Mouse (Mus musculus) E14TG2a.4 (cell line): ENCODE measurements around the gene Pdk2.
"Not testable (repeated sequence)": the region's sequence is repeated elsewhere in the genome, so short reads cannot be mapped to it uniquely, and the experiment has no call there.

Experiments used
- H3K27me3 ChIP-seq: 2 replicates; pipeline ENCODE4 v1.6.1; 2014; ENCODE audit warnings: low read length, control low read depth; ENCODE audit not compliant: insufficient read depth
- H3K36me3 ChIP-seq: 2 replicates; pipeline ENCODE4 v1.6.1; 2014; ENCODE audit warnings: low read length, control low read depth; ENCODE audit not compliant: insufficient read depth
- H3K4me1 ChIP-seq: replicated peaks from 2 replicates; pipeline ENCODE4 v1.6.1; 2014; ENCODE audit warnings: low read depth, low read length, control low read depth
- H3K4me3 ChIP-seq: replicated peaks from 2 replicates; pipeline ENCODE4 v1.5.1; 2014; ENCODE audit warnings: mild to moderate bottlenecking, low read length
- H3K9me3 ChIP-seq: 2 replicates; pipeline ENCODE4 v1.6.1; 2014; ENCODE audit warnings: low read length, control low read depth
- CTCF ChIP-seq: conservative IDR thresholded peaks from 2 replicates; pipeline ENCODE4 v1.5.1; 2014; ENCODE audit warnings: low read length
- NANOG ChIP-seq: IDR thresholded peaks from 2 replicates; pipeline ENCODE4 v1.6.1; 2014; ENCODE audit warnings: borderline replicate concordance, low read length, mixed read lengths
- POU5F1 ChIP-seq: IDR thresholded peaks from 2 replicates; pipeline ENCODE4 v1.6.1; 2014; ENCODE audit warnings: low read length, borderline replicate concordance

Gene Pdk2

DNA sequence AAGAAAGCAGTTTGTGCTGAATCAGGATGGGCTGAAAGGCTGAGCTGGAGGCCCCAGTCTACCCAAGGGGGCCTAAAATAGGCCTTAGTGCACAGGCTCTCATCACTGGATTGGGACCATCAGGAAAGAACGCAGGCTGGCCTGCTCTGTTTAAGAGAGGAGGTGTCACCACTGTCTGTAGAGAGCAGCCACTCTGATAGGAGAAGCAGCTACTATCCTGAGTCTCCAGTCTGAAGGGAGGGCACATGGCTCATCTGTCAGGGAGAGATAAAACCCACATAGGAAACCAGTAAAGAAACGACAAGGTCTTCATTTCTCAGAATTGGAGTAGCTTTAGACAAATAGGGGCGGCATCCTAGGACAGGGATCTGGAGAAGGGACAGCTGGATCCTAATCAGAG is 29.1 kb downstream of the Pdk2 start:
- no peaks in the 10 kb centered on the region for H3K9me3 ChIP-seq
- H3K4me3 ChIP-seq = no peak overlapping the region
- H3K36me3 ChIP-seq = no peaks in the 10 kb centered on the region
- peaks cover 39% of the 10 kb centered on the region for H3K4me1 ChIP-seq
- peaks cover 93% of the 10 kb centered on the region for H3K27me3 ChIP-seq
- TF ChIP-seq CTCF = no peak
- no peak for TF ChIP-seq NANOG
- TF ChIP-seq POU5F1 = no peak

DNA sequence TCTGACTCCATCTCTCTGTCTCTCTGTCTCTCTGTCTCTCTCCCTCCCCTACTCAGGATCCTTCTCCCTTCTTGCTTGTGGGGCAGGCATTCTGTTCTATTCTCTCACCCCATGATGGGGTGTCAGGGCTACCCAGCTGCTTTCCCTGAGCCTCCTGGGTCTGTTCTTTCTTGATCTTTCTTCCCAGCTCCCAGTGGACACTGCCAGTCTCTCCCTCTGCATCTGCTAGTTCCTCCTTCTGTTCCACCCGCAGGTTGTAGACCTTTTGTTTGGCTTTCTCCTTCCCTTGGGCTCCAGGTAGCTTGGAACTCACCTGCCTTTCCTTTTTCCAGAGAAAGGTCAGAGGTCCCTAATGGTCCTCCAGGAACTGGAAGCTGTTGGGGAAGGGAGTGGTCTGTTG is 29.7 kb downstream of the Pdk2 start:
- TF ChIP-seq CTCF = no peak
- no peak for TF ChIP-seq POU5F1
- TF ChIP-seq NANOG = no peak
- H3K4me3 ChIP-seq = no peak overlapping the region
- peaks cover 44% of the 10 kb centered on the region for H3K4me1 ChIP-seq
- no peaks in the 10 kb centered on the region for H3K9me3 ChIP-seq
- no peaks in the 10 kb centered on the region for H3K36me3 ChIP-seq
- H3K27me3 ChIP-seq = peaks cover 89% of the 10 kb centered on the region

DNA sequence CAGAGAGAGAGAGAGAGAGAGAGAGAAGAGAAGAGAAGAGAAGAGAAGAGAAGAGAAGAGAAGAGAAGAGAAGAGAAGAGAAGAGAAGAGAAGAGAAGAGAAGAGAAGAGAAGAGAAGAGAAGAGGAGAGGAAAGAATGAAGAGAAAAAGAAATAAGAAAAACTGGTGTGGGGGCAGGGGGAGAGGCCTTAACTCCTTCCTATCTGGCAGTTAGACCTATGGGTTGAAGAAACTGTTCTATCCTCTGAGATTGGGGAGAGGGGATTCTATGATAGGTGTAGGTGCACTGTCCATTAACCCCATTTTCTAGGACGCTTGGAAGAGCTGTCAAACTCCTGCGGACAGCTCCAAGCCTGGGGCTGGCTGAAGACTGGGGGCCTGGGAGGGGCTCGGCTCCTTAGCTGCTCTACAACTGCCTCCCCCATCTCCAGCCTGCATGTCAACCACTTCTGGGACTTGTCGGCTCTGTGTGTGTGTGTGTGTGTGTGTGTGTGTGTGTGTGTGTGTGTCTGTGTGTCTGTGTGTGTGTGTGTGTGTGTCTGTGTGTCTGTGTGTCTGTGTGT is 30.2 kb downstream of the Pdk2 start:
- H3K9me3 ChIP-seq, H3K36me3 ChIP-seq, H3K4me3 ChIP-seq: not testable (repeated sequence)
- H3K4me1 ChIP-seq = peaks cover 44% of the 10 kb centered on the region
- peaks cover 84% of the 10 kb centered on the region for H3K27me3 ChIP-seq

DNA sequence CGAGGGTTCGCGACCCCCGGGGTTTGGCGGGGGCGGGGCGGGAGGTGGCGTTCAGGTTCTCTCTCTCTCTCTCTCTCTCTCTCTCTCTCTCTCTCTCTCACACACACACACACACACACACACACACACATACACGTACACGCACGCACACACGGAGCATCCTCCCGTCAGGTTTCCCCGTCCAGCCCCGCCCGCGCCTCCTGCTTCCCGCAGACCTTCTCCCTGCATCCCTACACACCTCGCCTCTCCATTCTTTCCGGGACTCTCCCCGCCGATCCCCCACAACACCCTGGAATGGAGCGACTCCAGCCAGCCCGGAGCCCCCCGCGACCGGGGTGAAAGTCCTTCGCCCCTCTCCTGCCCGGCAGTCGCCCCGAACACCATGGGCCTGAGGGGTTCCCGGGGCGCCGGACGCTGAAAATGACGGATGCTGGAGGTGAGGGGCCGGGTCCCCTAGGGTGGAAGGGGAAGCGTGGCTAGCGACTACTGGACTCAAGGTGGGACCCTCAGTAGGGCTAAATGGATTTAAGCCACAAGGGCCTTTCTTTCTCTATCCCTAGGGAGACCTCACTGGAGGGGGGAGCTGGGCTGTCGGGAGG is 30.9 kb downstream of the Pdk2 start:
- Histone ChIP-seq H3K27me3 (peaks cover 77% of the 10 kb centered on the region), H3K9me3 (0 out of 2 replicates have a peak, but pooled peaks cover 5% of the 10 kb centered on the region), H3K4me3 (peak overlapping the region; percentile 74), H3K4me1 (peaks cover 44% of the 10 kb centered on the region), H3K36me3 (peaks cover 9% of the 10 kb centered on the region)
- TF ChIP-seq NANOG (no peak), CTCF (no peak), POU5F1 (no peak)

DNA sequence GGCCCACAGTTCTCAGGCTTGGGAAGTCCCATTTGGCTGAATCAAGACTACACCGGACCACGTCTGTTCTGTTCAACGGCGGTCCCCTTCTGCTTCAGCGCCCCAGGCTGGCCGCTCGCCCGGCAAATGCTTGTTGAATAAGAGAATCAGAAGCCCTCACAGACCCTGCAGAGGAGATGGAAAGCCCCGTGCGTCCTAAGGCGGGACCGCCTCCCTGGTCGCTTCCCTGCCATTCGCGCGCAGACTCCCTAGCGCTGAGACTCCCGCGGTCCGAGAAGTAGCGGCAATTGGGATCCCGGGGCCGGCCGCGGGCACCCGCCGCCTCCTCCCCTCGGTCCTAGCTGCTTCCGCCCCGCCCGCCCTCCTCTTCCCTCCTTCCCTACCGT is 31.5 kb downstream of the Pdk2 start, which contains the start of gene Samd14:
Samd14 (plus strand) TSS at position 251 of the 386 bp plus-strand sequence.
- TF ChIP-seq CTCF (no peak), NANOG (no peak), POU5F1 (no peak)
- H3K9me3 ChIP-seq = 0 out of 2 replicates have a peak, but pooled peaks cover 5% of the 10 kb centered on the region
- peaks cover 71% of the 10 kb centered on the region for H3K27me3 ChIP-seq

DNA sequence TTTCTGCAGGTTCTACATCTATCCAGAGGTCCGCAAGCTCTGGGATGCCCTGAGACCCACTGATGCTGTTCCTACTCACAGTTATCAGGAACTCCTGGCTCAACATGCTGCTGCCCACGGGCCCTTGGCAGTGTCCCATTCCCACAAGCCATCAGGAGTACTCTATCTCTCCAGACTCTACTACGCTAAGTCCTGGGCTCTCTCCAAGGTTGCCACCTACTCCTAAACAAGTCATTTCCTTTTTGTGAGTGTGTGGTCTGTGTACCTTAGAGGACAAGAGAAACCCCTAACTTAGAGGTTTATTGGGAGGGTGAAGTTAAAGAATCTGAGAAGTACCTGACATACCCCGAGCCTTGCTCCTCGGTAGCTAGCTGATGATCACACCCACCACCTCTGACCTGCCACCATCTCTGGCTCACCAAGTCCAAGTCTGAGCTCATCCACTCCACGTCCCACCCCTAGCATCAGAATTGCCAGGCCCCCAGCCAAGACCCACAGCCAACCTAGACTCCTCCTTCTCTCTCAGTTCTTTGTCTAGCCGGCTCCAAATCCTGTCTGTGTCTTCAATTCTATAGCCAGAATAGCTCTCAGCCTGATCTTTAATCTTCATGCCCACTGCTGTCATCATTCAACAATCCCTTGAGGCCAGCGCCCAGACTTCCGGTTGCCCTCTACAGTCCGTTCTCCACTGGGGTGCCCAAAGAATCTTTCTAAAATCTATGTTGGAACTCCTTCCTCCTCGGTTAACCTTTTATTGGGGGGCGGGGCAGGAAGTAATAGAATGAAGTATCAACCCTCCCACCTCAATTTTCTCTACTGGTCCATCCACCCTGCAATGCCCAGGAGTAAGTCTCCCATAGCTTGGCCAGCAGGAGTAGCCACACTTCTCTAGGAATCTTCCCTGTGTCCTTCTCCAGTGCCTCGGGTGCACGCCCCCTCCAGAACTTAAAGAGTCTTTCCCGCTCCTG is 32.2 kb downstream of the Pdk2 start:
- H3K27me3 ChIP-seq = peaks cover 64% of the 10 kb centered on the region
- peaks cover 22% of the 10 kb centered on the region for H3K36me3 ChIP-seq
- peaks cover 53% of the 10 kb centered on the region for H3K4me1 ChIP-seq
- H3K4me3 ChIP-seq = peak overlapping the region; percentile 74
- TF ChIP-seq POU5F1 (no peak), NANOG (no peak), CTCF (no peak)
- 0 out of 2 replicates have a peak, but pooled peaks cover 5% of the 10 kb centered on the region for H3K9me3 ChIP-seq

More for the DNA sequence above, 31.5 kb downstream of the Pdk2 start, which contains the start of gene Samd14:
- Histone ChIP-seq H3K36me3 (peaks cover 16% of the 10 kb centered on the region), H3K4me1 (peaks cover 47% of the 10 kb centered on the region), H3K4me3 (peak within 1 kb of the TSS; percentile 74)

DNA sequence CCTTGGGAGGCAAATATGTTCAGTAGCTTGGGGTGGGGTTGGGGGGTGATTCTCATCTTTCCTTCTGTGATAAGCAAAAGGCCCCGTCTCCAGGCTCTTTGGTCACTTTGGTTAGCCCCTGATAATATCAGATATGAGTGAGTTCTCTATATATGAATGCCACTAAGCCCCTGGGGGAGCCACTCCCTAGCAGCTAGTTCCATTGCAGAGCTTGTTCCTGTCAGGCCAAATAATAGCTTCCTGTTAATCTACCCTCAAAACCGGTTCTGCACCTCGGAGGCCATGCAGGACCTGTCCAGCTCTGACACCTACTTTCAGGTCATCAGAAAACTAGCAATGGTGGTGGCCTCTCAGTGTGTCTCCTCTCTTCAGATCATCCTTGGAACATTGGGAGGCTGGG is 33.7 kb downstream of the Pdk2 start:
- TF ChIP-seq CTCF (no peak), POU5F1 (no peak), NANOG (no peak)
- H3K4me3 ChIP-seq = no peak overlapping the region
- 0 out of 2 replicates have a peak, but pooled peaks cover 5% of the 10 kb centered on the region for H3K9me3 ChIP-seq
- peaks cover 51% of the 10 kb centered on the region for H3K27me3 ChIP-seq
- peaks cover 49% of the 10 kb centered on the region for H3K4me1 ChIP-seq
- peaks cover 35% of the 10 kb centered on the region for H3K36me3 ChIP-seq

DNA sequence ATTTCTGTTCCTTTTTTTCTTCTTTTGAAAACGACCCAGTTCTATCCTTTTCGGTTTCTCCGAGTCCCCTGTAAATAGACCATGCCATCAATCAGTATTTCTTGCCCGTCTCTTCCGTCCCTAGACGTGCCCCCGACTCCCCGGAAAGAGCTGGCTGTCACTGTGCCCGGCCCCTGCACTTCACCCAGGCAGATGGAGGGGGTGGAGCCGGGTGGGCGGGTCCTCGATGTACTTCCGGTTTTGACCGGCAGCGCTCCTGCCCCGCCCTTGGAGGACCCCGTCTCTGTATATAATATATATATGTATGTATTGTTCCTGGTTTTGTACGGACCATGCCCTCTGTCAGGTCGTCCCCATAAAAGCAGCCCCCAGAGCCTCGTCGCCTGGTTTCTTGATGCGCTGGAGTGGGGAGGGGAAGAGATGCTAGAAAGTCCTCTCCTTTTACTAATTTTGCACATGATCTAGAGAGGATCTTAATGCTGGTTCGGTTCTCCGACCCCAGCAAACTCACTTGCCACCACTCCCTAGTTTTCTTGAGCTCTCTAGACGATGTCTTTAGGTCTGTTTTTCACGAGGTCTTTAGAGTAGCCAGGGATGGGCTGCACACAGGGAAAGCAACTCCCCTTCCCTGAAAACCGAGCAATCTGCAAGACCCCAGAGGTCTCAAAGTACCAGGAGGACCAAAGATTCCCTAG is 34.5 kb downstream of the Pdk2 start:
- Histone ChIP-seq H3K9me3 (0 out of 2 replicates have a peak, but pooled peaks cover 5% of the 10 kb centered on the region), H3K4me3 (peak overlapping the region; percentile 57), H3K27me3 (peaks cover 44% of the 10 kb centered on the region), H3K4me1 (peaks cover 44% of the 10 kb centered on the region), H3K36me3 (peaks cover 42% of the 10 kb centered on the region)
- TF ChIP-seq CTCF = no peak
- TF ChIP-seq NANOG = no peak
- TF ChIP-seq POU5F1 = no peak
